Mouse (Mus musculus): ENCODE results near the gene Wnk1.

DNA sequence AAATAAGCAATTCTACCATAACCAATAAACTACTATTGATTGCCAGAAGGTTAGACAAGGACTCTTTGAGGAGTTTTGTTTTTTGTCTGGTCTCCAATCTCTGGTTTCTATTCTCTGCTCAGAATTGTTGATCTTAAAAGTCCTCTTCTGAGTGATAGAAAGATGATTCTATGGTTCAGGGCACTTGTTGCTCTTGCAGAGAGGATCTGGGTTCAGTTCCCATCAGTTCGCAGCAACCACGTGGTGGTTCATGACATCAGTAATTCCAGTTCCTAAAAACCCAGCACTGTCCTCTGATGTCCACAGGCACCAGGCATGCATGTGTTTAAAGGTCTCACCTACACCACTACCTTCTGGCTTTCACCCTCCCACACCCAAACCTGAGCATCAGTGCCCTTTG lies 46.5 kb upstream of the Wnk1 start:
- TF ChIP-seq POLR2A (IDR thresholded peaks at IDR 0.05; ENCODE audit: control insufficient read depth in 1 of 2, insufficient read depth in 1 of 2, low read depth in 1 of 2, low read length in 2 of 2, poor library complexity in 1 of 2) (no peak), EP300 (IDR thresholded peaks at IDR 0.05; ENCODE audit: low read depth in 1 of 2, low read length in 2 of 2) (no peak), MAX (IDR thresholded peaks at IDR 0.05; ENCODE audit: low read length) (no peak), CTCF (IDR thresholded peaks at IDR 0.05 in 2 of 3, conservative IDR thresholded peaks at IDR 0.05 in 1 of 3; ENCODE audit: control insufficient read depth in 1 of 3, insufficient read depth in 1 of 3, low read depth in 2 of 3, low read length in 3 of 3, poor library complexity in 1 of 3, severe bottlenecking in 1 of 3) (no peak), SMC3 (IDR thresholded peaks at IDR 0.05; ENCODE audit: low read depth, low read length) (no peak)
